Mouse (Mus musculus): ENCODE results near the gene Arl15. TPM values are rescaled to one million over a fixed set of nuclear protein-coding genes. Genes with fewer than 3 reads are reported as not detected.

Gene Arl15
- polyA plus RNA-seq, 1 experiment from 2014 or later = 7.9 TPM

DNA sequence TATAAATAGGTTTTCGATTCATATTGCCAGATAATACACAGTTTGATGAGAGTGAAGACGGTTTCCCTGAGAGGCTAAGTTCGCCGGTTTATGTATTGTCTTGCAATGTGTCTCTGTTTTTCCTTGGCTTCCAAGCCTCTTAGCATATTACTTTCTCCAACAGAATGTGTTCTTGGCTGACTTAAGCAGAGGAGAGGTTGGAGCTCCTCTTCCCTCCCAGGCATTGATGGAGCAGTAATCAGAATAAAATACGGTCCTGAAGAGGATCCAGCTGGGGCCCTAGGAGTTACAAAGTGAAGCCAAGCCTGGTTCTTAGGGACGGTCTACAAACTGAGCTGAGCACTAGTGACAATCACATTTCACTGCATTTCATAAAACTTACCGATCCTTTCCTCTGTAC lies 232.4 kb downstream of the Arl15 start:
- Histone ChIP-seq H3K4me3 (replicated peaks; ENCODE audit: low read length) (no peak overlapping the region), H3K36me3 (ENCODE audit: control insufficient read depth, insufficient read depth, low read length) (no peaks in the 10 kb centered on the region), H3K27ac (ENCODE audit: low read length) (no peak overlapping the region), H3K4me1 (ENCODE audit: control insufficient read depth, insufficient read depth, low read length) (no peaks in the 10 kb centered on the region), H3K9me3 (replicated peaks; ENCODE audit: control insufficient read depth, low read length) (no peaks in the 10 kb centered on the region), H3K4me2 (ENCODE audit: low read depth, low read length) (no peak overlapping the region), H3K27me3 (ENCODE audit: control insufficient read depth, insufficient read depth, low read length) (no peaks in the 10 kb centered on the region), H3K9ac (ENCODE audit: low read length) (no peak overlapping the region)
- ATAC-seq (ENCODE audit: insufficient read depth, low FRiP score) = no peak
- 89% methylated on average over 7 of the region's 7 CpGs for WGBS

DNA sequence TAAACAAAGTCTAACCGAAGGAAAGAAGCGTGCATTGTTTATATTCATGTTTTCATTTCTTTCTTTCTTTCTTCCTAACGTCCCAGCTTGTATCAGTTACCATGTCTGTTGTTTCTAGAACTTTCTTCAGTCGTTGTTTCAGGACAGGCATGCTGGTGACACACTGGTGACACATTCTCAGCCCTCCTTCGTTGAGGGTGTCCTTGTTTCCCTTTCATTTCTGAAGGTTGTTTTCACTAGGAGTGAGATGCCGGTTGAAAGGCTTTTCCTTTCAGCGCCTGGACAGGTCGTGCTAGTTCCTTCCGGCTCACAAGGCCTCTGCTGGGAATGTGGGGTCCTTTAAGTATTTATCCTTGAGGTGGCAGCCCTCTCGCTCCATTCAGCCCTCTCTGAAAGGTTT lies 253.8 kb downstream of the Arl15 start:
- Histone ChIP-seq H3K9me3 (replicated peaks; ENCODE audit: control insufficient read depth, low read length) (no peaks in the 10 kb centered on the region), H3K4me3 (replicated peaks; ENCODE audit: low read length) (no peak overlapping the region), H3K36me3 (ENCODE audit: control insufficient read depth, insufficient read depth, low read length) (no peaks in the 10 kb centered on the region), H3K27ac (ENCODE audit: low read length) (no peak overlapping the region), H3K27me3 (ENCODE audit: control insufficient read depth, insufficient read depth, low read length) (no peaks in the 10 kb centered on the region), H3K4me1 (ENCODE audit: control insufficient read depth, insufficient read depth, low read length) (peaks cover 2% of the 10 kb centered on the region; the same call in 1 of the 2 replicates), H3K4me2 (ENCODE audit: low read depth, low read length) (no peak overlapping the region), H3K9ac (ENCODE audit: low read length) (no peak overlapping the region)
- no peak for ATAC-seq (ENCODE audit: insufficient read depth, low FRiP score)
- WGBS = 51% methylated on average over 10 of the region's 10 CpGs

GRCm38 (mm10) chr13:114048688-114049087 lies 254.4 kb downstream of the Arl15 start:
- Histone ChIP-seq H3K36me3 (ENCODE audit: control insufficient read depth, insufficient read depth, low read length) (no peaks in the 10 kb centered on the region), H3K9ac (ENCODE audit: low read length) (no peak overlapping the region), H3K4me2 (ENCODE audit: low read depth, low read length) (no peak overlapping the region), H3K4me1 (ENCODE audit: control insufficient read depth, insufficient read depth, low read length) (peaks cover 2% of the 10 kb centered on the region; the same call in 1 of the 2 replicates), H3K9me3 (replicated peaks; ENCODE audit: control insufficient read depth, low read length) (no peaks in the 10 kb centered on the region), H3K27ac (ENCODE audit: low read length) (no peak overlapping the region), H3K4me3 (replicated peaks; ENCODE audit: low read length) (no peak overlapping the region), H3K27me3 (ENCODE audit: control insufficient read depth, insufficient read depth, low read length) (no peaks in the 10 kb centered on the region)
- WGBS = 70% methylated on average over 3 of the region's 3 CpGs
- no peak for ATAC-seq (ENCODE audit: insufficient read depth, low FRiP score)

GRCm38 (mm10) chr13:114051151-114051850 lies 257.0 kb downstream of the Arl15 start:
- Histone ChIP-seq H3K4me2 (ENCODE audit: low read depth, low read length) (no peak overlapping the region), H3K9me3 (replicated peaks; ENCODE audit: control insufficient read depth, low read length) (no peaks in the 10 kb centered on the region), H3K9ac (ENCODE audit: low read length) (no peak overlapping the region), H3K4me3 (replicated peaks; ENCODE audit: low read length) (no peak overlapping the region), H3K27ac (ENCODE audit: low read length) (no peak overlapping the region), H3K27me3 (ENCODE audit: control insufficient read depth, insufficient read depth, low read length) (no peaks in the 10 kb centered on the region), H3K4me1 (ENCODE audit: control insufficient read depth, insufficient read depth, low read length) (peaks cover 2% of the 10 kb centered on the region; the same call in 1 of the 2 replicates), H3K36me3 (ENCODE audit: control insufficient read depth, insufficient read depth, low read length) (no peaks in the 10 kb centered on the region)
- no peak for ATAC-seq (ENCODE audit: insufficient read depth, low FRiP score)
- WGBS = 51% methylated on average over 9 of the region's 9 CpGs

DNA sequence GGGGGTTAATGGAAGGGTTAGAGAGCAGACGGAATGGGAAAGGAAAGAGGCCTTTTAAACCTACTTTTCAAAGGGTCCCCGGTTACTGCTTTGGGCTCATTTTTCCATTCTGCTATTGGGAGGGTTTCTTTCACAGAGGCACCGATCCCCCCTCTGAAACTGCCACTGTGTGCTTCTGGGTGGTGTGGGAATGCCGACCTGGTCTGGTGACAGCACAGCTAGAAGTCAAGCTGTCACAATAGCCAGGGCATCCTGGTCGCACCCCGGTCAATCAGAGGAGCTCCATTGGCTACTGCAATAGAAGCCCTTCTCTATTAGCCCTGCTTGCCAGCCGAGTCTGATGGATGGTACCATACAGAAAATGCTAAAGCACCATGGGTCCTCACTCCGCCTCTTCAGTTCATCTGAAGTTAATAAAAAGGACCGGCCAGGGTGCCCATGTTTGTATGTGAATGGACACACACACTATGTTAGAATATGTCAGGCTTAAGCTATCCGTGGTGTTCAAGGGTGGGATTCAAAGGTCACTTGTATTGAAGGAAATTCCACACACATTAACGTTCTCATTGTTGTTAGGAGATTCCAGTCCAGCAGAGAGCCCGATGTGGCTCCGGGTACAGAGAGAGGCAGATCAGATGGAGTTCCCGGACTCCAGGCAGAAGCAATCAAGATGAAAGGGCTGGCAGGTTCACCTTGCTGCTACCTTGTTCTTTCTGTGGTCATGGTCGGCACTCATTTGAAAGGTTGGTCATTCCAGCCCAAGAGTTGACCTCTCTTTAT lies 258.3 kb downstream of the Arl15 start:
- no peak overlapping the region for H3K9ac ChIP-seq (ENCODE audit: low read length)
- no peaks in the 10 kb centered on the region for H3K9me3 ChIP-seq (replicated peaks; ENCODE audit: control insufficient read depth, low read length)
- H3K4me1 ChIP-seq (ENCODE audit: control insufficient read depth, insufficient read depth, low read length) = peaks cover 2% of the 10 kb centered on the region; the same call in 1 of the 2 replicates
- H3K36me3 ChIP-seq (ENCODE audit: control insufficient read depth, insufficient read depth, low read length) = no peaks in the 10 kb centered on the region
- H3K27ac ChIP-seq (ENCODE audit: low read length) = no peak overlapping the region
- no peak for ATAC-seq (ENCODE audit: insufficient read depth, low FRiP score)
- H3K4me3 ChIP-seq (replicated peaks; ENCODE audit: low read length) = no peak overlapping the region
- no peaks in the 10 kb centered on the region for H3K27me3 ChIP-seq (ENCODE audit: control insufficient read depth, insufficient read depth, low read length)
- no peak overlapping the region for H3K4me2 ChIP-seq (ENCODE audit: low read depth, low read length)
- 60% methylated on average over 15 of the region's 15 CpGs for WGBS

GRCm38 (mm10) chr13:114053261-114053660 lies 259.0 kb downstream of the Arl15 start:
- no peaks in the 10 kb centered on the region for H3K27me3 ChIP-seq (ENCODE audit: control insufficient read depth, insufficient read depth, low read length)
- no peak overlapping the region for H3K4me2 ChIP-seq (ENCODE audit: low read depth, low read length)
- no peak overlapping the region for H3K4me3 ChIP-seq (replicated peaks; ENCODE audit: low read length)
- 94% methylated on average over 2 of the region's 2 CpGs for whole genome bisulfite sequencing
- no peak for ATAC-seq (ENCODE audit: insufficient read depth, low FRiP score)
- H3K9ac ChIP-seq (ENCODE audit: low read length) = no peak overlapping the region
- H3K9me3 ChIP-seq (replicated peaks; ENCODE audit: control insufficient read depth, low read length) = no peaks in the 10 kb centered on the region
- H3K4me1 ChIP-seq (ENCODE audit: control insufficient read depth, insufficient read depth, low read length) = peaks cover 2% of the 10 kb centered on the region; the same call in 1 of the 2 replicates
- H3K27ac ChIP-seq (ENCODE audit: low read length) = no peak overlapping the region
- no peaks in the 10 kb centered on the region for H3K36me3 ChIP-seq (ENCODE audit: control insufficient read depth, insufficient read depth, low read length)

GRCm38 (mm10) chr13:114055686-114056085 lies 261.4 kb downstream of the Arl15 start:
- ATAC-seq (ENCODE audit: insufficient read depth, low FRiP score) = no peak
- no peaks in the 10 kb centered on the region for H3K27me3 ChIP-seq (ENCODE audit: control insufficient read depth, insufficient read depth, low read length)
- no peaks in the 10 kb centered on the region for H3K9me3 ChIP-seq (replicated peaks; ENCODE audit: control insufficient read depth, low read length)
- peaks cover 2% of the 10 kb centered on the region; the same call in 1 of the 2 replicates for H3K4me1 ChIP-seq (ENCODE audit: control insufficient read depth, insufficient read depth, low read length)
- no peak overlapping the region for H3K4me2 ChIP-seq (ENCODE audit: low read depth, low read length)
- H3K9ac ChIP-seq (ENCODE audit: low read length) = no peak overlapping the region
- H3K4me3 ChIP-seq (replicated peaks; ENCODE audit: low read length) = no peak overlapping the region
- H3K36me3 ChIP-seq (ENCODE audit: control insufficient read depth, insufficient read depth, low read length) = no peaks in the 10 kb centered on the region
- WGBS = 82% methylated on average over 9 of the region's 9 CpGs
- H3K27ac ChIP-seq (ENCODE audit: low read length) = no peak overlapping the region

DNA sequence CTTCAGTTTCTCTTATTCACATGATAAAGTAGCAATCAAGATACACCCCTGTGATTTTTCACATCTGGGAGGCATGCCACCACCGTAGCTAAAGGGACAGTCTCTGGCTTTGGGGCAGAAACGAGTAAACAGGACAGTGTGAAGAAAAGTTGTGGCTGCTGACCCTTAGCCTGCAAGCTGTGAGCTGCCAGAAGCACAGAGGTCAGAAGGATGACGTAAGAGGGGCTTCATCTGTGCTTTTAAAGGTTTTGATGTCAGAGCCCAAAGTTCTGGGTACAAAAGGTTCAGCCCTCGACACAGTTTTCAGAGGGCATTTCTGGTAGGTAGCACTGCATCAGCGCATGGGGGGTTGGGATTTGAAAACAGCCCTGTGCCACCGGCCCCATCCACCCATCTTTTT lies 266.0 kb downstream of the Arl15 start:
- ATAC-seq (ENCODE audit: insufficient read depth, low FRiP score) = no peak

GRCm38 (mm10) chr13:114061234-114061633 lies 266.9 kb downstream of the Arl15 start:
- WGBS = 90% methylated on average over 7 of the region's 7 CpGs
- ATAC-seq (ENCODE audit: insufficient read depth, low FRiP score) = no peak
- H3K4me3 ChIP-seq (replicated peaks; ENCODE audit: low read length) = no peak overlapping the region
- H3K4me1 ChIP-seq (ENCODE audit: control insufficient read depth, insufficient read depth, low read length) = no peaks in the 10 kb centered on the region
- H3K9ac ChIP-seq (ENCODE audit: low read length) = no peak overlapping the region
- no peak overlapping the region for H3K27ac ChIP-seq (ENCODE audit: low read length)
- H3K27me3 ChIP-seq (ENCODE audit: control insufficient read depth, insufficient read depth, low read length) = no peaks in the 10 kb centered on the region
- H3K9me3 ChIP-seq (replicated peaks; ENCODE audit: control insufficient read depth, low read length) = no peaks in the 10 kb centered on the region
- H3K36me3 ChIP-seq (ENCODE audit: control insufficient read depth, insufficient read depth, low read length) = no peaks in the 10 kb centered on the region
- no peak overlapping the region for H3K4me2 ChIP-seq (ENCODE audit: low read depth, low read length)

More for the DNA sequence above, 266.0 kb downstream of the Arl15 start:
- Histone ChIP-seq H3K27ac (ENCODE audit: low read length) (no peak overlapping the region), H3K4me3 (replicated peaks; ENCODE audit: low read length) (no peak overlapping the region), H3K9me3 (replicated peaks; ENCODE audit: control insufficient read depth, low read length) (no peaks in the 10 kb centered on the region), H3K27me3 (ENCODE audit: control insufficient read depth, insufficient read depth, low read length) (no peaks in the 10 kb centered on the region), H3K9ac (ENCODE audit: low read length) (no peak overlapping the region), H3K36me3 (ENCODE audit: control insufficient read depth, insufficient read depth, low read length) (no peaks in the 10 kb centered on the region), H3K4me2 (ENCODE audit: low read depth, low read length) (no peak overlapping the region), H3K4me1 (ENCODE audit: control insufficient read depth, insufficient read depth, low read length) (no peaks in the 10 kb centered on the region)
- 62% methylated on average over 6 of the region's 6 CpGs for WGBS

Measured in stomach, embryonic 16.5 days (tissue).